Mouse (Mus musculus) neural tube, embryonic 11.5 days (tissue): ENCODE results near the gene Mavs. TPM values are rescaled to one million over a fixed set of nuclear protein-coding genes. Genes with fewer than 3 reads are reported as not detected.

Experiments
- ATAC-seq: fragments of 200-750 bp; cut with Nextera tagmentation; 2 replicates; pipeline ENCODE4 v1.8.0; 2017; ENCODE audit warnings: moderate number of reproducible peaks, mild to moderate bottlenecking, moderate TSS enrichment, moderate library complexity; ENCODE audit not compliant: insufficient read depth, low FRiP score, low TSS enrichment
- DNase-seq: peaks from one replicate; pipeline ENCODE4 v3.0.0-alpha.2; 2015; ENCODE audit warnings: low spot score
- H3K27ac ChIP-seq: fragments of 300-500 bp; sonication (generic); 2 replicates; pipeline ENCODE4 v1.5.1; 2014; ENCODE audit warnings: low read depth, mild to moderate bottlenecking, low read length
- H3K27me3 ChIP-seq: fragments of 300-500 bp; sonication (generic); 2 replicates; pipeline ENCODE4 v1.6.1; 2014; ENCODE audit warnings: mild to moderate bottlenecking, low read length, mixed read lengths; ENCODE audit not compliant: control insufficient read depth, insufficient read depth
- H3K36me3 ChIP-seq: fragments of 300-500 bp; sonication (generic); 2 replicates; pipeline ENCODE4 v1.6.1; 2014; ENCODE audit warnings: mild to moderate bottlenecking, low read length, moderate library complexity, mixed read lengths; ENCODE audit not compliant: control insufficient read depth, insufficient read depth
- H3K4me1 ChIP-seq: fragments of 300-500 bp; sonication (generic); 2 replicates; pipeline ENCODE4 v1.6.1; 2014; ENCODE audit warnings: low read length, mixed read lengths; ENCODE audit not compliant: control insufficient read depth, insufficient read depth
- H3K4me2 ChIP-seq: fragments of 300-500 bp; sonication (generic); 2 replicates; pipeline ENCODE4 v1.6.1; 2014; ENCODE audit warnings: low read depth, mild to moderate bottlenecking, moderate library complexity
- H3K4me3 ChIP-seq: fragments of 300-500 bp; sonication (generic); 2 replicates; pipeline ENCODE4 v1.5.1; 2014; ENCODE audit warnings: low read depth, low read length
- H3K9ac ChIP-seq: fragments of 300-500 bp; sonication (generic); 2 replicates; pipeline ENCODE4 v1.6.1; 2014; ENCODE audit warnings: mild to moderate bottlenecking, low read length
- H3K9me3 ChIP-seq: fragments of 300-500 bp; sonication (generic); 2 replicates; pipeline ENCODE4 v1.6.1; 2016; ENCODE audit warnings: low read length; ENCODE audit not compliant: control insufficient read depth
- WGBS: fragments of 180-500 bp; shearing (Covaris S2); extraction: QIAGEN DNeasy Blood & Tissue Kit; methylation state at CpG from one replicate; pipeline ENCODE4 v1.1.7; 2014; 5-methylcytosine and 5-hydroxymethylcytosine counted together
- polyA plus RNA-seq: library from polyadenylated mRNA; unstranded; fragments of >200 nt; fragmentation: Nextera tagmentation; extraction: Ambion mirVana; gene quantifications from 2 replicates; pipeline ENCODE4 v1.2.1, GENCODE M21; 2014

Gene Mavs
- polyA plus RNA-seq, 1 experiment from 2014 or later = 15.2 TPM

GRCm38 (mm10) chr2:131234970-131235635 lies 1.2 kb downstream of the Mavs start:
- H3K27me3 ChIP-seq = no peaks in the 10 kb centered on the region
- H3K4me1 ChIP-seq = peaks cover 3% of the 10 kb centered on the region; the same call in 1 of the 2 replicates
- H3K27ac ChIP-seq = no peak overlapping the region
- DNase-seq = no peak
- H3K4me3 ChIP-seq = no peak overlapping the region
- ATAC-seq = no peak
- 77% methylated on average over 7 of the region's 7 CpGs for WGBS
- no peaks in the 10 kb centered on the region for H3K36me3 ChIP-seq
- H3K4me2 ChIP-seq = peak overlapping the region; percentile 93; the same call in 1 of the 2 replicates
- no peak overlapping the region for H3K9ac ChIP-seq
- H3K9me3 ChIP-seq = no peaks in the 10 kb centered on the region

DNA sequence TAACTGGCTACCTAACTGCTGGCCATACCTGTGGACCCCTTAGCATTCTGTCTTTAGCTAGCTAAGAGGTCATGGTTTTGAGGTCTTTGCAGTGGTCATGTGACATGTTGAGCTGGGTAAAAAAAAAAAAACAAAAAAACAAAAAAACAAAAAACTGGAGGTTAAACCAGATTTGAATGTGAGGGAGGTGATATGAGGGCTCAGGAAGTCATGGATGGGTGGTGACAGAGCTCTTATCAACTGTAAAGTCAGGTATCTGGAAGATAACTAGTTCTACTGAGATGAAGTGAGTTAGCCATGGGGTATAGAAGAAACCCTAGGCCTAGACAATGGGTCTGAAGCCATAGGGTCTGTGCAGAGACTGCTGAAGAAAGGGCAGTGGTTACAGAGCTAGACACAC lies 8.3 kb downstream of the Mavs start:
- Histone ChIP-seq H3K27me3 (no peaks in the 10 kb centered on the region), H3K36me3 (peaks cover 7% of the 10 kb centered on the region)
- ATAC-seq = no peak

DNA sequence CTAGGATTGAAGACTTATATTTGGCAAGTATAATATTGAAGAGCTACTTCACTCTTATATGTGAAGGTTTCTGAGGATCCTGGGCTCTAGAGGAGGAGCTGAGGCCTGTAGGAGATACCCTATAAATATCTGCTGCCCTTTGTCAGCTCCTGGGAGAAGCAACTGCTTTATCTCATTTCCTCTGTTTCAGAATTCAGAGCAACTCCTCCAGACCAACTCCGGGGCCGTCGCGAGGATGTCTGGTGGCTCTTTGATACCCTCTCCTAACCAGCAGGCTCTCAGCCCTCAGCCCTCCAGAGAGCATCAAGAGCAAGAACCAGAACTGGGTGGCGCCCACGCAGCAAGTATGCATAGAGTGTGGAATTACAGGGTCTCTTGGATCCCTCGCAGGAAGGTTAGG lies 9.1 kb downstream of the Mavs start:
- no peak overlapping the region for H3K27ac ChIP-seq
- 89% methylated on average over 7 of the region's 7 CpGs for WGBS
- H3K4me3 ChIP-seq = no peak overlapping the region
- DNase-seq = no peak
- H3K36me3 ChIP-seq = peaks cover 7% of the 10 kb centered on the region
- no peaks in the 10 kb centered on the region for H3K4me1 ChIP-seq
- no peak overlapping the region for H3K4me2 ChIP-seq
- H3K9ac ChIP-seq = no peak overlapping the region
- no peaks in the 10 kb centered on the region for H3K27me3 ChIP-seq
- H3K9me3 ChIP-seq = no peaks in the 10 kb centered on the region
- ATAC-seq = no peak

More for the DNA sequence above, 8.3 kb downstream of the Mavs start:
- Histone ChIP-seq H3K27ac (no peak overlapping the region), H3K4me2 (no peak overlapping the region), H3K4me1 (no peaks in the 10 kb centered on the region), H3K4me3 (no peak overlapping the region), H3K9ac (no peak overlapping the region), H3K9me3 (no peaks in the 10 kb centered on the region)
- no peak for DNase-seq

DNA sequence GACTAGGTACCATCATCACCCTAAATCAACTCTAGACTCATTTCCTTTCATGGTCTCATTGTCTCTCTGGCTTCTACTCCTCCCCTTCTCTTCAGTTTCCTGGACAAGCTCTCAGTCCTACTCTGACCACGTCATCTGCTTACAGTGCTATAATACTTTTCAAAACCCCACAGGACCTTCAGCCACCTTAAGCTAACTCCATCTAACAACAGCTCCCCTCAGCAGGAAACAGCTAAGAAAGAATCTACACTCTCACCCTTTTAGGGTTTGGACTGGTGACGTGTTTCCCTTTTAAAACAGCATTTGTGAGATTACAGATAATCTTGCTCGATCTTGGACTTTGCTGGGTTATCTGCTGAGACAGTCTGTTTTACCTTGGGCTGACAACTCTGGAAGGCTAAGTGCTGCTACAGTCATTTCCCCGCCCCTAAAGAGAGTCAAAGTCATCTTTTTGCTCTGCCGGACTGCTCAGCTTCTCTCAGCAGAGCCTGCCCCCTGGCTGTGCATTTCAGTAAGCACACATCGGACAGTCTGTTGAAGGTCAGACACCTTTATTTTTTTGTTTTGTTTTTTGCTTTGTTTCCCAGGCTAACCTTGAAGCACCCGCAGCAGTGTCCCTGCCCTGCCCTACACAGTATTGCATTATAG lies 19.9 kb downstream of the Mavs start:
- Histone ChIP-seq H3K27ac (no peak overlapping the region), H3K9ac (no peak overlapping the region), H3K36me3 (no peaks in the 10 kb centered on the region), H3K4me3 (no peak overlapping the region), H3K4me2 (no peak overlapping the region), H3K27me3 (no peaks in the 10 kb centered on the region), H3K9me3 (no peaks in the 10 kb centered on the region), H3K4me1 (no peaks in the 10 kb centered on the region)
- DNase-seq = peak; percentile 65
- WGBS = 25% methylated on average over 7 of the region's 7 CpGs
- ATAC-seq = peak; percentile 81

GRCm38 (mm10) chr2:131254329-131254713 lies 20.5 kb downstream of the Mavs start:
- ATAC-seq (no peak), DNase-seq (no peak)
- Histone ChIP-seq H3K4me3 (no peak overlapping the region), H3K27me3 (no peaks in the 10 kb centered on the region), H3K9ac (no peak overlapping the region), H3K9me3 (no peaks in the 10 kb centered on the region), H3K27ac (no peak overlapping the region), H3K4me2 (no peak overlapping the region), H3K36me3 (no peaks in the 10 kb centered on the region), H3K4me1 (no peaks in the 10 kb centered on the region)
- 71% methylated on average over 2 of the region's 2 CpGs for WGBS

- H3K4me1 ChIP-seq = no peaks in the 10 kb centered on the region
- H3K9me3 ChIP-seq = no peaks in the 10 kb centered on the region
- H3K27ac ChIP-seq = no peak overlapping the region
- DNase-seq (no peak), ATAC-seq (no peak)
- no peak overlapping the region for H3K4me3 ChIP-seq
- no peak overlapping the region for H3K4me2 ChIP-seq
- H3K9ac ChIP-seq = no peak overlapping the region
- no peaks in the 10 kb centered on the region for H3K27me3 ChIP-seq
- WGBS = 64% methylated on average over 3 of the region's 3 CpGs
- H3K36me3 ChIP-seq = no peaks in the 10 kb centered on the region
Observed at GRCm38 (mm10) chr2:131255738-131256137, 21.9 kb downstream of the Mavs start.

- no peak overlapping the region for H3K9ac ChIP-seq
- H3K36me3 ChIP-seq = no peaks in the 10 kb centered on the region
- H3K4me2 ChIP-seq = no peak overlapping the region
- H3K4me3 ChIP-seq = no peak overlapping the region
- DNase-seq (no peak), ATAC-seq (no peak)
- no peak overlapping the region for H3K27ac ChIP-seq
- WGBS = 84% methylated on average over 8 of the region's 8 CpGs
- H3K9me3 ChIP-seq = no peaks in the 10 kb centered on the region
- H3K4me1 ChIP-seq = peaks cover 7% of the 10 kb centered on the region; the same call in 1 of the 2 replicates
- H3K27me3 ChIP-seq = no peaks in the 10 kb centered on the region
Observed at GRCm38 (mm10) chr2:131258693-131259092, 24.8 kb downstream of the Mavs start.

DNA sequence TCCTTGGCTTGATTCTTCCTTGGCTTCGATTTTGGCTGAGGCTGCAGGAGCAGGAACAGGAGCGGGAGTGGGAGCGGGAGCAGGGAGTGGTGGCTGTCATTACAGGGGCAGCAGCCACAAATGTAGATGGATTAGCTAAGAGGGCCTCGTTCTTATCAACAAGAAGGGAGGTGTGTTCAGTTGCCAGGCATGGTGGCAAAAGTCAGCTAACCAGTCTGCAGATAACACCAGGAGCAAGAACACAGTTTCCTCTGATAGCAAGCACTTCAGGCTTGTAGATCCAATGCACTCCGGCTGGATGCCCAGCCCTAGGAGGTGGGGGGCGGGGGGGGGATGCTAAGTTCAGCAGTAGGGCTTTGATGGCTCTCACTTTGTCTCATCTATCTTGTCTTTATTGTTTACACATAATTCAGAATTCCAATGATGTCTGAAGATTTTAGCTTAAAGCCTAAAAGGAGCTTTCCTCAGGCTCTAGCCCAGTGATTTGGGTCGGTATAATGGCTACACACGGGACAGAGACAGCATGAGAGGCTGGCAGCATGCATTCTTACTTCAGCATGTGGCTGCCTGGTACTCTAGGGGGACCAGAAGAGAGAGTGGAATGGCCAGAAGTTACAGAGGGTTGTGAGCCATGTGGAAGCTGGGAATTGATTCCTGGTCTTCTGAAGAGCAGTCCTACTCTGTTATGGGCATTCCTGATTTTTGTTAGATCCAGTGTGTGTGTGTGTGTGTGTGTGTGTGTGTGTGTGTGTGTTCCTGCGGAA lies 26.9 kb downstream of the Mavs start:
- no peak overlapping the region for H3K4me3 ChIP-seq
- H3K4me2 ChIP-seq = no peak overlapping the region; the same call in 1 of the 2 replicates
- no peaks in the 10 kb centered on the region for H3K9me3 ChIP-seq
- no peaks in the 10 kb centered on the region for H3K36me3 ChIP-seq
- ATAC-seq (no peak), DNase-seq (no peak)
- peaks cover 14% of the 10 kb centered on the region for H3K4me1 ChIP-seq
- no peaks in the 10 kb centered on the region for H3K27me3 ChIP-seq
- H3K27ac ChIP-seq = no peak overlapping the region
- 69% methylated on average over 9 of the region's 9 CpGs for WGBS
- H3K9ac ChIP-seq = no peak overlapping the region; the same call in 1 of the 2 replicates
